Mouse (Mus musculus) kidney, postnatal 0 days (tissue): ENCODE data around the gene Ctnna3. TPM values are rescaled to one million over a fixed set of nuclear protein-coding genes. Genes with fewer than 3 reads are reported as not detected.
A peak's percentile ranks its signal among the peaks of the same experiment; 100 is the strongest.
"Not testable (repeated sequence)": the region's sequence is repeated elsewhere in the genome, so short reads cannot be mapped to it uniquely, and the experiment has no call there.

Experiments
- ATAC-seq: fragments of 200-750 bp; cut with Nextera tagmentation; replicated peaks from 2 replicates; pipeline ENCODE4 v1.8.0; 2017; ENCODE audit warnings: low read depth, moderate number of reproducible peaks, moderate TSS enrichment, moderate library complexity; ENCODE audit not compliant: low FRiP score
- DNase-seq: peaks from one replicate; pipeline ENCODE4 v3.0.0-alpha.2; 2016; ENCODE audit warnings: low spot score
- H3K27ac ChIP-seq: fragments of 300-500 bp; sonication (generic); 2 replicates; pipeline ENCODE4 v1.5.1; 2014; ENCODE audit warnings: mild to moderate bottlenecking
- H3K27me3 ChIP-seq: fragments of 300-500 bp; sonication (generic); 2 replicates; pipeline ENCODE4 v1.6.1; 2014; ENCODE audit warnings: low read length, mixed read lengths; ENCODE audit not compliant: insufficient read depth
- H3K36me3 ChIP-seq: fragments of 300-500 bp; sonication (generic); 2 replicates; pipeline ENCODE4 v1.6.1; 2014; ENCODE audit warnings: low read length, mixed read lengths; ENCODE audit not compliant: insufficient read depth
- H3K4me1 ChIP-seq: fragments of 300-500 bp; sonication (generic); replicated peaks from 2 replicates; pipeline ENCODE4 v1.6.1; 2014; ENCODE audit warnings: antibody characterized with exemption, low read length, mixed read lengths; ENCODE audit not compliant: insufficient read depth
- H3K4me2 ChIP-seq: fragments of 300-500 bp; sonication (generic); 2 replicates; pipeline ENCODE4 v1.6.1; 2014; ENCODE audit warnings: mild to moderate bottlenecking, low read length, moderate library complexity, mixed read lengths
- H3K4me3 ChIP-seq: fragments of 300-500 bp; sonication (generic); replicated peaks from 2 replicates; pipeline ENCODE4 v1.5.1; 2014; ENCODE audit warnings: low read depth, low read length
- H3K9ac ChIP-seq: fragments of 300-500 bp; sonication (generic); 2 replicates; pipeline ENCODE4 v1.6.1; 2014; ENCODE audit warnings: low read depth, low read length
- H3K9me3 ChIP-seq: fragments of 300-500 bp; sonication (generic); replicated peaks from 2 replicates; pipeline ENCODE4 v1.6.1; 2016; ENCODE audit warnings: low read length, inconsistent platforms, mixed read lengths
- CTCF ChIP-seq: IDR thresholded peaks from 2 replicates; pipeline ENCODE4 v1.5.1; 2016; ENCODE audit warnings: antibody characterized with exemption, low read depth, mild to moderate bottlenecking, moderate library complexity
- WGBS: fragments of 180-500 bp; shearing (Covaris S2); extraction: QIAGEN DNeasy Blood & Tissue Kit; methylation state at CpG from one replicate; pipeline ENCODE4 v1.1.7; 2014; 5-methylcytosine and 5-hydroxymethylcytosine counted together
- polyA plus RNA-seq: library from polyadenylated mRNA; unstranded; fragments of >200 nt; fragmentation: Nextera tagmentation; extraction: Ambion mirVana; gene quantifications from 2 replicates; pipeline ENCODE4 v1.2.1, GENCODE M21; 2015

Gene Ctnna3
- polyA plus RNA-seq, 1 experiment from 2014 or later, result 0.32 TPM

DNA sequence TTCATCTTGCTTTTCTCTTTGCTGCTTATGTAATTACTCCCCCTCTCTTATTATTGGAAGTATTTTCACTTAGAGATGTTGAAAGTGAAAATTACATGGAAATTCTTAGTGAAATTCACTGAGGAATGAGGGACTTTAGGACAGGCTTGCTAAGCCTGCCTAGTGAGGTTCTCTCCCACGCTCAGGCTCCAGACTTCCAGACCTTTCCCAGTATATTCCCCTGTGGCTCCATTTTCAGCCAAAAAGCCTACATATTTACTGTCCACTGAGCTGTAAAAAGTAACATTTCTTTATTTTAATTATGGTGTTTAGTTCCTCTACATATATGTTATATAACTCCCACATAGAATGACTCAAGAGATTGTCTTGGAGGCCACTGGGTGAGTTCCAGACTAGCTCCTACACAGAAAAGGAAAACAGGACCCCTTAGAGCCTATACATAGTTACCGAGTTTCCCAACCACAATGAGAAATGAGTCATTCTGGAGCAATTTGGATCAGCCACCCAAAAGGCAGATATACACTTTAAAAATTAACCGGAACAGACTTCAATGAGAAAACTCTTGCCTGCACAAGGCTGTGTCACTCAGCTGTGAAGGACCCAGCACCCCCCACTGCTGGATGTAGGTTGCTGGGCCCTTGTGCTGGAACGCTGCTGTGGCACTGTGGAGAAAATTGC lies 912.9 kb downstream of the Ctnna3 start:
- no peak overlapping the region for H3K4me3 ChIP-seq
- H3K4me1 ChIP-seq, result no peaks in the 10 kb centered on the region
- 49% methylated on average over 4 of the region's 4 CpGs for WGBS
- ATAC-seq (0 out of 2 replicates have a peak, but pooled peaks have one; percentile 49), DNase-seq (peak; percentile 12)
- H3K4me2 ChIP-seq, result no peak overlapping the region
- TF ChIP-seq CTCF, result no peak
- no peak overlapping the region for H3K9ac ChIP-seq
- no peaks in the 10 kb centered on the region for H3K27me3 ChIP-seq
- no peaks in the 10 kb centered on the region for H3K9me3 ChIP-seq
- no peak overlapping the region for H3K27ac ChIP-seq
- H3K36me3 ChIP-seq, result no peaks in the 10 kb centered on the region

DNA sequence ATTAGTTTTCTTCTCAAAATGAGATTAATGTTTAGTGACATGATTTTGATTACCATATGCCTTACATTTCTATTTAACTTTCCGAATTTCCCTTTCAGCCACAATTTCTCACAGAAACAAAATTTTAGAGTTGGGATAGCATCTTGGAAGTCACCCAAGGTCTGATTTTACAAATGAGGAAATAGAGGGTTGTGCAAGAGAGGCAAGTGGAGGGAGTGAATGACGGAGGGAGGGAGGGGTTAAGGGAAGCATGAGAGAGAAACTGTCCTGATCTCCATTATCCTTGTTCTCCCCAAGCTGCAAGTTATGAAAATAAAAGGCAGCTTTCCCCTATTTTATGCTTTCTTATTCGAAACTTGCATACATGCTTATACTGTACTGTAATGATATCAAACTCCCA lies 943.4 kb downstream of the Ctnna3 start:
- ATAC-seq (no peak), DNase-seq (no peak)
- TF ChIP-seq CTCF, result no peak
- Histone ChIP-seq H3K27ac (no peak overlapping the region), H3K27me3 (no peaks in the 10 kb centered on the region), H3K36me3 (no peaks in the 10 kb centered on the region), H3K4me1 (no peaks in the 10 kb centered on the region), H3K9ac (no peak overlapping the region), H3K9me3 (no peaks in the 10 kb centered on the region), H3K4me2 (no peak overlapping the region), H3K4me3 (no peak overlapping the region)
- 86% methylated on average over 3 of the region's 3 CpGs for WGBS

- no peak for TF ChIP-seq CTCF
- WGBS, result 88% methylated on average over 4 of the region's 4 CpGs
- no peak overlapping the region for H3K4me3 ChIP-seq
- H3K4me1 ChIP-seq, result no peaks in the 10 kb centered on the region
- H3K4me2 ChIP-seq, result no peak overlapping the region
- H3K36me3 ChIP-seq, result no peaks in the 10 kb centered on the region
- no peak overlapping the region for H3K27ac ChIP-seq
- H3K27me3 ChIP-seq, result no peaks in the 10 kb centered on the region
- DNase-seq, result no peak
- H3K9ac ChIP-seq, result no peak overlapping the region
- ATAC-seq, result no peak
- H3K9me3 ChIP-seq, result no peaks in the 10 kb centered on the region
These were observed 947.9 kb downstream of the Ctnna3 start for GRCm38 (mm10) chr10:64377751-64378150.

DNA sequence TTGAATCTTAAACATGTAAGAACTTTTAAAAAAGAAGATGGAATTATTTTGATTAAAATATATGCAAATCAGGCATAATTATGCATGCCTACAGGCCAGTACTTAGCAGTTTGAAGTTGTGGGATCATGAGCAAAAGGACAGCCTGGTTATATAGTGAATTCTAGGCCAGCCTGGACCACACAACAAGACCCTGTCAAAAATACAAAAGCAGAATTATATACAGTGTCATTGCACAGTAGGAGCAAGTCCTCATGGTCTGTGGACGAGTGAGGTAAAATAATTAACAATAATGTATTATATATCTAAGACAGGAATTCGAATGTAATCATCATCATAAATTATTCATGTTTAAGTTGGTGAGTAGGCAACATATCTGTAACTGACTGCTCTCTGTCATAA lies 966.7 kb downstream of the Ctnna3 start:
- WGBS, result 69% methylated on average over 2 of the region's 2 CpGs
- Histone ChIP-seq H3K9ac (no peak overlapping the region), H3K4me3 (no peak overlapping the region), H3K36me3 (no peaks in the 10 kb centered on the region), H3K9me3 (no peaks in the 10 kb centered on the region), H3K4me1 (no peaks in the 10 kb centered on the region), H3K27ac (no peak overlapping the region), H3K4me2 (no peak overlapping the region), H3K27me3 (no peaks in the 10 kb centered on the region)
- DNase-seq, result no peak
- ATAC-seq, result no peak
- no peak for TF ChIP-seq CTCF

GRCm38 (mm10) chr10:64418396-64418795 lies 988.5 kb downstream of the Ctnna3 start:
- not testable (repeated sequence) for H3K4me3 ChIP-seq, H3K9me3 ChIP-seq, H3K4me1 ChIP-seq, H3K4me2 ChIP-seq, H3K9ac ChIP-seq, H3K36me3 ChIP-seq, ATAC-seq, H3K27me3 ChIP-seq, H3K27ac ChIP-seq
- peak; percentile 56 for DNase-seq
- 37% methylated on average over 1 of the region's 1 CpGs for WGBS

DNA sequence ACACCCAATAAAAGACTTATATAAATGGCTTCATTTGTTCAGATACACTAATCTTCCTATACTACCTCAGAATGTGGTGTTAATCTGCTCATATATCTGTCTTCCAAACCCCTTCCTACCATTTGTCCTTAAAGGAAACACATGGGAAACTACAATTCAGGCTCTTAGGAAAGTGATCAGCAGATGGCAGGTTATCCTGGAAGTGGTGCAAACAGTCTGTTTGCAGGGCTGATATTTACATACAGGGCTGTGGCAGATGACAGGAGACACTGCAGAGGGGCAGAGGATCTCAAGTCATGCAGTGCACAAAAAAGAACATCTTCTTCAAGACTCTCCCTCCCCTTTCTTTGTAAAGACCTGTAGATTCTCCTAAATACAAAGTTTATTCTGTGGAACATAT lies 1008.8 kb downstream of the Ctnna3 start:
- no peak for DNase-seq
- ATAC-seq, result no peak
- Histone ChIP-seq H3K9me3 (no peaks in the 10 kb centered on the region), H3K9ac (no peak overlapping the region), H3K27ac (no peak overlapping the region), H3K4me3 (no peak overlapping the region), H3K27me3 (no peaks in the 10 kb centered on the region), H3K36me3 (no peaks in the 10 kb centered on the region), H3K4me2 (no peak overlapping the region), H3K4me1 (no peaks in the 10 kb centered on the region)
- TF ChIP-seq CTCF, result no peak

GRCm38 (mm10) chr10:64448624-64449023 lies 1018.7 kb downstream of the Ctnna3 start:
- Histone ChIP-seq H3K4me1 (no peaks in the 10 kb centered on the region), H3K36me3 (no peaks in the 10 kb centered on the region), H3K4me3 (no peak overlapping the region), H3K4me2 (no peak overlapping the region), H3K27ac (no peak overlapping the region), H3K9me3 (no peaks in the 10 kb centered on the region), H3K9ac (no peak overlapping the region), H3K27me3 (no peaks in the 10 kb centered on the region)
- WGBS, result 78% methylated on average over 2 of the region's 2 CpGs
- no peak for TF ChIP-seq CTCF
- ATAC-seq (no peak), DNase-seq (no peak)
